Mouse (Mus musculus): ENCODE data around the gene Nudt9. TPM values are rescaled to one million over a fixed set of nuclear protein-coding genes. Genes with fewer than 3 reads are reported as not detected.

Nudt9 gene
- 13.8 TPM for polyA plus RNA-seq (2014; fragmentation: Illumina TruSeq; extraction: RNeasy Lipid Tissue Mini Kit (QIAGEN cat#74804); ENCODE audit: low read depth, low replicate concordance)

DNA sequence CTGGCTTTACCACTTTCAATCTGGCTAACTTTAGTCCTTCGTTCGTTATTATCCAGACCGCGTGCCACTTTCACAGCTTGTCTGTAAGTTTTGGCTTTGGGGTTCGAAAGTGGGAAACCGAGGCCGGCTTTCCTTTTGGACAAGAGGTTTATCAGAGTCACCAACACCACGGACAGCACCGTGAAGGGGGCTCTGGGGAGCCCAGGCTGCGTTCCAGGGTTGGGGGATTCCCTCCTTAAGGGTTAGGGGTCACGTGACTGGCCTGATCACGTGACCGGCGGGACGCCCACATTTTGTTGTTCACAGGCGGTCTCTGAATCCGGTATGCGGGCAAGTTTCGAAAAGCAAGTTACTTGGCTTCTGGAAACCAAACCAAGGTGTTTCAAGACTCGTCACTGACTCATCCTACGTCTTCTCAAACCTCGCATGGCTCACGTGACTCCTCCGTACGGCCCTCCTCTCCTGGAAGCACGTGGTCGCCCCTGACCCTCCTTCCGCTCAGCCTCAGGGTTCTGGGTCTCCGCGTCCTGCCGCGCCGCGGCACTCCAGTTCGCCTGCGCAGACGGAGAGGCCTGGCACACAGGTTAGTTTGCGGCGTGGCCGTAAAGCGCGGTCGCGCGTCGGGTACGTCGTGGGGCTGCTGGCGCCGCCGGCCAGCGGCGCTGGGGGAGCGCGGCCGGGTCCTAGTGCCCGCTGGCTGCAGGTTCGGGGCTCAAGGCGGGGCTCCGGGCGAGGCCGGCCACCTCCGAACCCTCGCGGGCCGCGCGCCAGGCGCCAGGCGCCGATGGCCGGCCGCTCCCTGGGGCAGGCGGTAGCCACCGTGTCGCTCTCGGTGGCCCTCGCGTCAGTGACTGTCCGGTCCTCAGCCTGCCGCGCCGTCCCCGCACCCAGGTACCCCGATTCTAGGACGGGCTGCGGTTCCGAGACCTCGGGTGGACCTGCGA lies at the start of gene Nudt9:
Gene Nudt9 (plus strand): TSS at position 51 of the 944 bp plus-strand sequence.

DNA sequence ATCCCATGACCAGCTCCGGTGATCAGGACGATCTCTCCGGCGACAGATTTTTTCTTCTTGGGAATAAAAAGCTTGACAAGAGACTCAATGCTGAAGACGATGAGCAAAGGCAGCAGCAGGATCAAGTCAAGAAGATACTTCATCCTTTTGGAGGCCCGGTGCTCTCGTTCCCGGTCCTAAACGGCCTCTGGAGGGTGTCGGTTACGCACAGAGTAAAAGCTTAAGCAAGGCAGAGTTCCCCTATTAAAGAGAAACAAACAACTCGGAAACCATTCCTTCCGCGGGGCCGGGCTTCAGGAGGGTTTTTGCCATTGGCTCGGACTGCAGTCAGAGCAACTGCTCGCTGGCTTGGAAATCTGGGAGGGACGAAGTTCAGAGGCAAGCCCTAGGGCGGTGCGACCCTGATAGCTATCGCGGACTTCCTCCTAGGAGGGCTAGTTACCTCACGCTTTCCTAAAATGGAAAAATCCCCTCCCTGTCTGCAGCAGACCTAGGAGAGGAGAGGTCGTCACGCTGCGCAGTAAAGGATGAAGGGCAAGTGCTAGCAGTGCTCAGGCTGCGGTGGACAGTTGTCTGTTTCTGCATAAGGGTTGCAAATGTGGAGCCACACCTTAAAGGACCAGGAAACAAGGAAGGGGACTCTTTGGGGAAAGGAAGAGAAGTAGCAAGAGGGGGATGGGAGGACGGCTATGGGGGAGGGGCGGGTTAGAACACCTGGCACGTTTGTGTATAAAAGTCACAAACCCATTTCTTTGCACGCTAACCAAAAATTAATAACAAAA lies 24.3 kb upstream of the Nudt9 start, which contains the start of gene Hsd17b11:
Gene Hsd17b11 (minus strand): TSS at position 323 of the 782 bp plus-strand sequence.

DNA sequence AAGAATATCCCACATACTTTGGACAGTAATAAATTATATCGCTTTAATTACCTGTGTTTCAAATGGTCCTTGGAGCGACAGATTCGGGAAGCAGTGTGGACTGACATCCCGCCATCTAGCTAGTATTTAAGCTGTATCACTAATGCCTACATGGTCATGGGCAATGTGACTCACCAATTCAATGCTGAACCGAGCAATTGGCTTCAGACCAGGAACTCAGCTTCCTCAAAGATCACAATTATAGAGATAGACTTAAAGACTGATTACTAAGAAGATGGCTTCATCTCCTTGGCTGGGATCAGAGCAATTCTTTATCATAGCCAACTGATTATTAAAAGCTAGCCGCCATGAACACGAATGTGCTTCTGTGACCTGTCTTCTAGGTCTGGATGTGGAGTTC lies 31.4 kb downstream of the Nudt9 start, which contains the start of gene Gm17660:
Gene Gm17660 (minus strand): TSS at position 101 of the 400 bp plus-strand sequence.

DNA sequence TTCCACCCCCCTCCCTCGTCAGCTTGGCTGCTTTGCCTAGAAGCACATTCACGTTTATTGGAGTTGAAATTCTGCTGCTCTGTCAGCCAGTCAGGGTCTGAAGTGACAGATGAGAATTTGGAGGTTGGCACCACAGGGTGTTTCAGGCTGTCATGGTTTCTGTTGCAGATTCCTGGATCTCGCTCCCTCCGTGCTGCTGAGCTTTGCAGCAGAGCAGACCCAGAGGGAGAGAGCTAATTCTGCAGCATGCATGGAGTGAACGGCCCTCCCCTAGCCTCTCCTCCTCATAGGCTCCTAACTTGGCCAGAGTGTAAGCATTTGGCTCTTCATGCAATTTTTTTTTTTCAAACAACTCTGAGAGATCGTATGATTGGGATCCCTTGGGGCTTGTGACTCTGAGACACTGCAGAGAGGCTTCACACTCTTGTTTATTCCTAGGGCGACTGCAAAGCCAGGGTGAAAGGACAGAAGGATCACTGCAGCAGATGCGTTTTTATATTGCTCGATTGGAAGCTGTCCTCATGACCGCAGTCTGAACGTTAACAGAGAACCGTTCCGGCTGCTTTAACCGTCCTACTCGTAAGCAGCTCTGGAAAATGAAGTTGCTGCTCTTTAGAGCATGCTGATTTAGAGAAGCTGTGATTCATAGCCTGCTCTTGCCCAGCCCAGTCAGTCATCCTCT lies 67.5 kb downstream of the Nudt9 start, which contains the start of gene Sparcl1:
Gene Sparcl1 (minus strand): TSS at position 243 of the 682 bp plus-strand sequence.

Other genes starting within 250 kb of the Nudt9 start
- 11.5 TPM for gene Klhl8, start 135.0 kb upstream of the Nudt9 start, polyA plus RNA-seq (2014; fragmentation: Illumina TruSeq; extraction: RNeasy Lipid Tissue Mini Kit (QIAGEN cat#74804); ENCODE audit: low read depth, low replicate concordance)
- gene Hsd17b13, start 68.9 kb upstream of the Nudt9 start, polyA plus RNA-seq (2014; fragmentation: Illumina TruSeq; extraction: RNeasy Lipid Tissue Mini Kit (QIAGEN cat#74804); ENCODE audit: low read depth, low replicate concordance), result not detected
- gene Hsd17b11, start 24.4 kb upstream of the Nudt9 start, polyA plus RNA-seq (2014; fragmentation: Illumina TruSeq; extraction: RNeasy Lipid Tissue Mini Kit (QIAGEN cat#74804); ENCODE audit: low read depth, low replicate concordance), result 71.8 TPM
- not detected for gene Gm17660, start 31.3 kb downstream of the Nudt9 start, polyA plus RNA-seq (2014; fragmentation: Illumina TruSeq; extraction: RNeasy Lipid Tissue Mini Kit (QIAGEN cat#74804); ENCODE audit: low read depth, low replicate concordance)
- gene Sparcl1, start 67.4 kb downstream of the Nudt9 start, polyA plus RNA-seq (2014; fragmentation: Illumina TruSeq; extraction: RNeasy Lipid Tissue Mini Kit (QIAGEN cat#74804); ENCODE audit: low read depth, low replicate concordance), result 92.0 TPM
- gene Dspp, start 124.4 kb downstream of the Nudt9 start, polyA plus RNA-seq (2014; fragmentation: Illumina TruSeq; extraction: RNeasy Lipid Tissue Mini Kit (QIAGEN cat#74804); ENCODE audit: low read depth, low replicate concordance), result not detected
- not detected for gene Dmp1, start 156.3 kb downstream of the Nudt9 start, polyA plus RNA-seq (2014; fragmentation: Illumina TruSeq; extraction: RNeasy Lipid Tissue Mini Kit (QIAGEN cat#74804); ENCODE audit: low read depth, low replicate concordance)

All from adrenal gland, adult 10 weeks (tissue).